9 mouse cellular contexts compared by ENCODE assay signal in genomic region chr12:116485591-116486403, GRCm38 (mm10). TPM values are rescaled to one million over a fixed set of nuclear protein-coding genes. Genes with fewer than 3 reads are reported as not detected.
A peak's percentile ranks its signal among the peaks of the same experiment; 100 is the strongest.
DNase-seq lines count a peak whose midpoint lies in the region; ATAC-seq and TF ChIP-seq lines count a peak whose summit lies in the region.
"Had no signal": no experiment of that assay in that cellular context is flagged by ENCODE, and none has a peak within 500 bp of the region (broad histone marks: within the 10 kb centered on the region; RNA-seq: fewer than 3 reads in every experiment).

Ptprn2 (plus strand) TSS chr12:116485720.

- no peaks in the 10 kb centered on the region for H3K36me3 ChIP-seq in forebrain, postnatal 0 days (ENCODE audit: insufficient read depth)
- H3K36me3 ChIP-seq in hindbrain, postnatal 0 days (ENCODE audit: insufficient read depth, low read length): no peaks in the 10 kb centered on the region

- H3K27me3 ChIP-seq in forebrain, postnatal 0 days (ENCODE audit: insufficient read depth, low read length): no peaks in the 10 kb centered on the region
- H3K27me3 ChIP-seq in hindbrain, postnatal 0 days (ENCODE audit: insufficient read depth, low read length): no peaks in the 10 kb centered on the region

- TF ChIP-seq CTCF in forebrain, postnatal 0 days (IDR thresholded peaks at IDR 0.05; ENCODE audit: low read depth): no peak
- TF ChIP-seq CTCF in hindbrain, postnatal 0 days (IDR thresholded peaks at IDR 0.05; ENCODE audit: low read depth): no peak

- DNase-seq in MN1 (ENCODE audit: low spot score): peak; percentile 74
- DNase-seq in cerebellum, adult 11-12 months: peak; percentile 81
- DNase-seq in forebrain, postnatal 0 days: peak; percentile 86
- DNase-seq in hindbrain, postnatal 0 days (ENCODE audit: low spot score): peak; percentile 88
- peak; percentile 75 for DNase-seq in layer of hippocampus, postnatal 36 days
- DNase-seq in lung, postnatal 10 days: peak; percentile 52
- DNase-seq in retina, adult 2 months (ENCODE audit: low read depth, low spot score): peak; percentile 53
- peak; percentile 89 for DNase-seq in thymus, postnatal 4 days

- peak; percentile 88 for ATAC-seq in forebrain, postnatal 0 days
- peak; percentile 87 for ATAC-seq in hindbrain, postnatal 0 days

- H3K4me3 ChIP-seq in forebrain, postnatal 0 days (ENCODE audit: low read depth, low read length): peak within 1 kb of the TSS; percentile 66
- peak within 1 kb of the TSS; percentile 52 for H3K4me3 ChIP-seq in hindbrain, postnatal 0 days (ENCODE audit: low read length)
- H3K4me3 ChIP-seq: erythroblast, embryonic 14.5 days had no signal

- H3K4me2 ChIP-seq in forebrain, postnatal 0 days (ENCODE audit: low read depth): peak within 1 kb of the TSS; percentile 67
- peak within 1 kb of the TSS; percentile 70 for H3K4me2 ChIP-seq in hindbrain, postnatal 0 days (ENCODE audit: low read depth, low read length)

- no peaks in the 10 kb centered on the region for H3K9me3 ChIP-seq in forebrain, postnatal 0 days (ENCODE audit: low read length)
- no peaks in the 10 kb centered on the region for H3K9me3 ChIP-seq in hindbrain, postnatal 0 days (ENCODE audit: low read length)

- peak within 1 kb of the TSS; percentile 81 for H3K9ac ChIP-seq in forebrain, postnatal 0 days
- H3K9ac ChIP-seq in hindbrain, postnatal 0 days (replicated peaks; ENCODE audit: low read length): peak within 1 kb of the TSS; percentile 67

- WGBS in forebrain, postnatal 0 days: 3% methylated on average over 76 of the region's 86 CpGs
- under 1% methylated on average over 72 of the region's 86 CpGs for WGBS in hindbrain, postnatal 0 days

- H3K27ac ChIP-seq in forebrain, postnatal 0 days (ENCODE audit: low read depth, low read length): peak within 1 kb of the TSS; percentile 92
- peak within 1 kb of the TSS; percentile 91 for H3K27ac ChIP-seq in hindbrain, postnatal 0 days

- H3K4me1 ChIP-seq in forebrain, postnatal 0 days (ENCODE audit: insufficient read depth): peaks cover 16% of the 10 kb centered on the region; the same call in 1 of the 2 replicates
- H3K4me1 ChIP-seq in hindbrain, postnatal 0 days (ENCODE audit: insufficient read depth, low read length): peaks cover 10% of the 10 kb centered on the region

RNA-seq across cellular contexts. Expression of gene Ptprn2, which starts in this region (rescaled TPM):
- total RNA-seq in forebrain, postnatal 0 days (2014; rRNA removed): 77.4 and 91.1 TPM in 2 replicates
- 14.6 and 15.9 TPM in 2 replicates for polyA plus RNA-seq in forebrain, postnatal 0 days (2015; fragmentation: Nextera tagmentation; extraction: Ambion mirVana)
- 101 and 104 TPM in 2 replicates for total RNA-seq in hindbrain, postnatal 0 days (2014; rRNA removed)
- polyA plus RNA-seq in hindbrain, postnatal 0 days (2015; fragmentation: Nextera tagmentation; extraction: Ambion mirVana): 16.9 and 18.4 TPM in 2 replicates
- 100 to 1,000 TPM; 281 to 298 TPM for total RNA-seq in layer of hippocampus, postnatal 36 days (2021)

Comparison
In these comparisons a context has a peak if more than half of its experiments do, and no peak if none do; other contexts are left out.
1. Peak in every context shown above with its lines: DNase-seq, ATAC-seq, H3K4me3 ChIP-seq and H3K27ac ChIP-seq.